Mouse (Mus musculus): ENCODE results near the gene Zcwpw1. TPM values are rescaled to one million over a fixed set of nuclear protein-coding genes. Genes with fewer than 3 reads are reported as not detected.
"Not testable (repeated sequence)": the region's sequence is repeated elsewhere in the genome, so short reads cannot be mapped to it uniquely, and the experiment has no call there.

Gene Zcwpw1
- polyA plus RNA-seq, 1 experiment from 2014 or later = 11.4 TPM

GRCm38 (mm10) chr5:137833500-137833899 is 45.9 kb downstream of the Zcwpw1 start:
- Histone ChIP-seq H3K4me3 (ENCODE audit: low read depth, low read length) (no peak overlapping the region), H3K4me2 (no peak overlapping the region), H3K27me3 (ENCODE audit: control insufficient read depth, insufficient read depth, low read length) (no peaks in the 10 kb centered on the region), H3K27ac (ENCODE audit: low read depth, low read length) (no peak overlapping the region), H3K36me3 (ENCODE audit: control insufficient read depth, insufficient read depth, low read length) (no peaks in the 10 kb centered on the region), H3K9me3 (ENCODE audit: control insufficient read depth, low read length) (no peaks in the 10 kb centered on the region), H3K4me1 (ENCODE audit: control insufficient read depth, insufficient read depth, low read length) (no peaks in the 10 kb centered on the region), H3K9ac (ENCODE audit: low read length) (no peak overlapping the region)
- WGBS = 64% methylated on average over 4 of the region's 4 CpGs
- DNase-seq (ENCODE audit: low spot score, missing footprints) = no peak
- ATAC-seq (ENCODE audit: low FRiP score) = no peak

- H3K27me3 ChIP-seq (ENCODE audit: control insufficient read depth, insufficient read depth, low read length); H3K9me3 ChIP-seq (ENCODE audit: control insufficient read depth, low read length); DNase-seq (ENCODE audit: low spot score, missing footprints); H3K4me2 ChIP-seq; H3K36me3 ChIP-seq (ENCODE audit: control insufficient read depth, insufficient read depth, low read length); H3K9ac ChIP-seq (ENCODE audit: low read length); H3K4me1 ChIP-seq (ENCODE audit: control insufficient read depth, insufficient read depth, low read length); H3K27ac ChIP-seq (ENCODE audit: low read depth, low read length); H3K4me3 ChIP-seq (ENCODE audit: low read depth, low read length); ATAC-seq (ENCODE audit: low FRiP score): not testable (repeated sequence)
- 69% methylated on average over 2 of the region's 2 CpGs for WGBS
Observed at GRCm38 (mm10) chr5:137835966-137836520, 48.4 kb downstream of the Zcwpw1 start, which contains the start of gene Pilra. Gene Pilra (minus strand): TSS chr5:137836281.

- H3K36me3 ChIP-seq (ENCODE audit: control insufficient read depth, insufficient read depth, low read length) = no peaks in the 10 kb centered on the region
- DNase-seq (ENCODE audit: low spot score, missing footprints) (no peak), ATAC-seq (ENCODE audit: low FRiP score) (no peak)
Observed at GRCm38 (mm10) chr5:137836611-137837010, 49.0 kb downstream of the Zcwpw1 start.

GRCm38 (mm10) chr5:137837110-137837509 is 49.5 kb downstream of the Zcwpw1 start:
- not testable (repeated sequence) for H3K27ac ChIP-seq (ENCODE audit: low read depth, low read length); H3K4me2 ChIP-seq; H3K4me3 ChIP-seq (ENCODE audit: low read depth, low read length); ATAC-seq (ENCODE audit: low FRiP score); H3K27me3 ChIP-seq (ENCODE audit: control insufficient read depth, insufficient read depth, low read length); H3K36me3 ChIP-seq (ENCODE audit: control insufficient read depth, insufficient read depth, low read length); H3K9ac ChIP-seq (ENCODE audit: low read length); H3K4me1 ChIP-seq (ENCODE audit: control insufficient read depth, insufficient read depth, low read length); H3K9me3 ChIP-seq (ENCODE audit: control insufficient read depth, low read length); DNase-seq (ENCODE audit: low spot score, missing footprints)

More at GRCm38 (mm10) chr5:137836611-137837010, 49.0 kb downstream of the Zcwpw1 start:
- H3K9ac ChIP-seq (ENCODE audit: low read length) = no peak overlapping the region
- no peaks in the 10 kb centered on the region for H3K27me3 ChIP-seq (ENCODE audit: control insufficient read depth, insufficient read depth, low read length)
- no peaks in the 10 kb centered on the region for H3K4me1 ChIP-seq (ENCODE audit: control insufficient read depth, insufficient read depth, low read length)
- no peak overlapping the region for H3K4me2 ChIP-seq
- H3K4me3 ChIP-seq (ENCODE audit: low read depth, low read length) = no peak overlapping the region
- H3K9me3 ChIP-seq (ENCODE audit: control insufficient read depth, low read length) = no peaks in the 10 kb centered on the region
- H3K27ac ChIP-seq (ENCODE audit: low read depth, low read length) = no peak overlapping the region

DNA sequence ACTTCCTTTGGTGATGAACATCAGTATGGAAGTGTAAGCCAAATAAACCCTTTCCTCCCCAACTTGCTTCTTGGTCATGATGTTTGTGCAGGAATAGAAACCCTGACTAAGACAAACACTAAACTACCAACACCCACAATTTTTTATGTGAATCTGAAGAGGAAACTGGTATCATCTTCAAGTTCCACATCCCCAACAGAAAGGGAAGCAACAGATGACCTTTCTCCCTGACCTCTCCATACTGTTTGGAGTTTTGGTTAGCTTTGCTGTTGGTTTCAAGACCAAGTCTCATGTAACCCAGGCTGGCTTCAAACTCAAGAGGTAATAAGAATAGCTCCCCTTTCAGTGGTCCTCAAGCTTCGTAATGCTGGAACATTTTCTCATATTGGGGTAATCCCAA is 62.7 kb downstream of the Zcwpw1 start:
- H3K9ac ChIP-seq (ENCODE audit: low read length); H3K27ac ChIP-seq (ENCODE audit: low read depth, low read length); H3K4me2 ChIP-seq; ATAC-seq (ENCODE audit: low FRiP score); H3K27me3 ChIP-seq (ENCODE audit: control insufficient read depth, insufficient read depth, low read length); H3K4me3 ChIP-seq (ENCODE audit: low read depth, low read length); H3K4me1 ChIP-seq (ENCODE audit: control insufficient read depth, insufficient read depth, low read length); H3K36me3 ChIP-seq (ENCODE audit: control insufficient read depth, insufficient read depth, low read length); DNase-seq (ENCODE audit: low spot score, missing footprints); H3K9me3 ChIP-seq (ENCODE audit: control insufficient read depth, low read length): not testable (repeated sequence)
- WGBS = 81% methylated on average over 1 of the region's 1 CpGs

GRCm38 (mm10) chr5:137854907-137855306 is 67.3 kb downstream of the Zcwpw1 start:
- not testable (repeated sequence) for DNase-seq (ENCODE audit: low spot score, missing footprints); H3K4me3 ChIP-seq (ENCODE audit: low read depth, low read length); H3K9me3 ChIP-seq (ENCODE audit: control insufficient read depth, low read length); H3K36me3 ChIP-seq (ENCODE audit: control insufficient read depth, insufficient read depth, low read length); H3K27me3 ChIP-seq (ENCODE audit: control insufficient read depth, insufficient read depth, low read length); H3K4me2 ChIP-seq; H3K4me1 ChIP-seq (ENCODE audit: control insufficient read depth, insufficient read depth, low read length); H3K9ac ChIP-seq (ENCODE audit: low read length); H3K27ac ChIP-seq (ENCODE audit: low read depth, low read length); ATAC-seq (ENCODE audit: low FRiP score)
- 86% methylated on average over 3 of the region's 3 CpGs for WGBS

- not testable (repeated sequence) for H3K4me3 ChIP-seq (ENCODE audit: low read depth, low read length); H3K4me2 ChIP-seq; H3K27ac ChIP-seq (ENCODE audit: low read depth, low read length); H3K9me3 ChIP-seq (ENCODE audit: control insufficient read depth, low read length); H3K36me3 ChIP-seq (ENCODE audit: control insufficient read depth, insufficient read depth, low read length); H3K4me1 ChIP-seq (ENCODE audit: control insufficient read depth, insufficient read depth, low read length); H3K9ac ChIP-seq (ENCODE audit: low read length); DNase-seq (ENCODE audit: low spot score, missing footprints); ATAC-seq (ENCODE audit: low FRiP score); H3K27me3 ChIP-seq (ENCODE audit: control insufficient read depth, insufficient read depth, low read length)
- WGBS = 74% methylated on average over 4 of the region's 5 CpGs
Observed at GRCm38 (mm10) chr5:137856870-137857269, 69.3 kb downstream of the Zcwpw1 start.

DNA sequence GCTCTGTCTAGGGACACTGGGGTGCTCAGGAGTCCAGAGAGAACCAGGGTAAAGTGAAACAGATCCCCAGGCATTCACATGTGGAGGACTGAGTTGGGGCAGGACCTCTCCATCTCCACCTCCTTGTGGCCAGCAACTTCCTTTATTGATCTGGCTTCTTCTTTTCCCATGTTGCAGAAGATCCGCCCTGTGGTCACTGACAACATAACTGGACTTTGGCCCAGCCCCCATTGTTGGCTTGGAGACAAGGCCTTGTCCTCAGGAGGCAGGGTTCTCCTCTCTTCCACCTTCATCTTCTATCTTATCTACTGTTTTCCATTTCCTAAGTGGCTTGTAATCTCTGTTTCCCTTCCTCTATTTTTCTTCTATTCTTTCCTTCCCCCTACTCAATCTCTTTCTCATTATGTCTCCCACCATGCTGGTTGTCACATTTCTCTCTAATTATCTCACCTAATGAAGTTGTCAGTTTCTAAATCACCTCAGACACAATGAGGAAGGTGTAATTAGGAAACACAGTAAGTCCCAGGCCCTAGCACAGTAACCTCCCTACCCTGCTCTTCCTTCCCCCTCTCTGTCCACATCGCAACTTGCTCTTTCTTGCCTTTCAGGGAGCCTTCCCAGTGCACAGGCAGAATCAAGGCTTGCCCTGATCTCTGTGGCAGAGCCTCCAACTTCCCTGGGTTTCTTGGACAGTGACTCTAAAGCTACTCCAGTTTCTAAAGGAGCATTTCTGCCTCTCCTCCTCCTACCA is 70.5 kb downstream of the Zcwpw1 start, which contains the start of gene Pilrb1:
Gene Pilrb1, minus strand, starts transcription at position 147 of the 751 bp plus-strand sequence.
- not testable (repeated sequence) for H3K9ac ChIP-seq (ENCODE audit: low read length); H3K36me3 ChIP-seq (ENCODE audit: control insufficient read depth, insufficient read depth, low read length); ATAC-seq (ENCODE audit: low FRiP score); H3K27me3 ChIP-seq (ENCODE audit: control insufficient read depth, insufficient read depth, low read length); DNase-seq (ENCODE audit: low spot score, missing footprints); H3K4me3 ChIP-seq (ENCODE audit: low read depth, low read length); H3K4me2 ChIP-seq; H3K9me3 ChIP-seq (ENCODE audit: control insufficient read depth, low read length); H3K4me1 ChIP-seq (ENCODE audit: control insufficient read depth, insufficient read depth, low read length); H3K27ac ChIP-seq (ENCODE audit: low read depth, low read length)
- 60% methylated on average over 2 of the region's 2 CpGs for WGBS

GRCm38 (mm10) chr5:137864008-137864407 is 76.4 kb downstream of the Zcwpw1 start:
- not testable (repeated sequence) for DNase-seq (ENCODE audit: low spot score, missing footprints); H3K9me3 ChIP-seq (ENCODE audit: control insufficient read depth, low read length); H3K4me3 ChIP-seq (ENCODE audit: low read depth, low read length); ATAC-seq (ENCODE audit: low FRiP score); H3K4me1 ChIP-seq (ENCODE audit: control insufficient read depth, insufficient read depth, low read length); H3K4me2 ChIP-seq; H3K27me3 ChIP-seq (ENCODE audit: control insufficient read depth, insufficient read depth, low read length); H3K36me3 ChIP-seq (ENCODE audit: control insufficient read depth, insufficient read depth, low read length); H3K27ac ChIP-seq (ENCODE audit: low read depth, low read length); H3K9ac ChIP-seq (ENCODE audit: low read length)
- 85% methylated on average over 1 of the region's 1 CpGs for WGBS
